Mouse (Mus musculus): ENCODE data around the gene Rnf43. TPM values are rescaled to one million over a fixed set of nuclear protein-coding genes. Genes with fewer than 3 reads are reported as not detected.
A peak's percentile ranks its signal among the peaks of the same experiment; 100 is the strongest.

Gene Rnf43
- polyA plus RNA-seq, 1 experiment, result 1.4 TPM

DNA sequence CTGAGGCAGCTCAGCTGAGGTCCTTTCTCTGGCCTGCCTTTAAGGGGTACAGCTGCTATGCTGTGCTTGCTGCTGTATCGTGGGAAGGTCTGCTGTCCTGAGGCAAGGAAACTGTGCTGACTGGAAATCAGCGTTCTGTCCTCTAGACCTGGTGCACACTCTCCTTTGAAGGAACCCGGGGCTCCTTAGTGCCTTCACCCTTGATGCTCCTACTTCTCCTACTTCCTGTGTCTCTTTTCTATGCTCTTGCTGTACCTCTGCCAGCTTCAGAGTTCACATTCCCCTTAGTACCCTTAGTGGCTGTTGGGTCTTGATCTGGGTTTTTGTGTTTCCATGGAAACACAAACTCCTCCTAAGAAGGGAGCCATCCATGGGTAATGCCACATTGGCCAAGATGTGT is 81.2 kb downstream of the Rnf43 start:
- DNase-seq (ENCODE audit: extremely low spot score in 1 of 2, low spot score in 1 of 2), result no peak

DNA sequence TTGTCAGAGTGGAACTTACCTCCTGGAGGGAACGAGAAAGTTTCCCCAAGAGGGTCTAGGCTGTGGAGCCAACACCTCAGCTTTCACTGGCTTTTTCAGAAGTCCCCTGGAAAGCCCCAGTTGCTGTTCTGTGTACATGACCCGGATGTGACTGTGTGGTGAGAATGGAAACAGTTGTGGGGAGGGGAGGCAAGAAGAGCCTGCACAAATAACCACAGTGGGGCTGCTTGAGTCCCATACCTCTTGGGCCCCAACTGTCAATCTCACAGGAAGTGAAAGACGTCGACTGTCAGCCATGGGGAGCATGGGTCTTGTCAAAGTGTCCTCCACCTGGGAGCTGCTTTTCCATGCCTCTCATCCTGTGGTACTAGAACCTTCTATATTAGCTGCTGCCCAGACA is 82.4 kb downstream of the Rnf43 start:
- DNase-seq (ENCODE audit: extremely low spot score in 1 of 2, low spot score in 1 of 2), result no peak

DNA sequence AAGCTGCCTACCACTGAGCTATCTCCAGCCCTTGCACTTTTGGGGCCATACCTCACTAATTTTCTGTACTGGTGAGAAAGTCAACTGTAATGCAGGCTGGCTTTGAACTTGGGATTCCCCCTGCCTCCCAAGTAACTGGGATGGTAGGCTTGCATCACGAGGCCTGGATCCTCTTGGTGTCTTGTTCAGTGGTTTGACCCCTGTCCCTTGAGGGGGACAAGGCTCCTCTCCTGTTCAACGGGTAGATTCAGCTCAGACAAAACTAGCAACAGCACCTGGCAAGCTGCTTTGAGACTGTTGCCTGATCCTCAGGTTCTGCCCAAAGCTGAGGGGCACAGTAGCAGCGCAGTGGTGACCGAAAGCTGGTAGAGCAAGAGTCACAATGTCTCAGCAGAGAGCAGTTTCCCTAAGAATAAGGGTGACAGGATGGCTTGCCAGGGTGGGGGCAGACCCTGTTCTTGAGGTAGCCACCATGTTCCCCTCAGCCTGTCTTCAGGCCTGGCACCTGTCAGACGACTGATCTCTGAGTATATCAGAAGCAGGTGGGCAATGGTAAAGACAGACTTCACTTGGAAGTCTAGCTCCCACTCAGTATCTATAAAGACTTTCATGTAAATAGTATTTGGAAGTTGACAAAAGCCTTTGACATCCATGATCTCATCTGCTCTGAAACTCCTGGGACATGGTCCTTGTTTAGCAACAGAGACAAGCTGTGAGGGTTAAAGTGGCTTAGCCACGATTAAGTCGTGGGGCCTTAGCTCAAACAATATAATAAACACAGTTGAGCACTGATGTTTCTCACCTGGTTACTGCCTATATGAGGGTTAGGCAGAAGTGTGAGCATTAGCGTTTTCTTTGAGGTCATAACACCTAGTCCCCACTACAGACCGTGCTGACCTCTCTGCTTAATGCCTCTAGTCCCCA is 83.4 kb downstream of the Rnf43 start:
- no peak for DNase-seq (ENCODE audit: extremely low spot score in 1 of 2, low spot score in 1 of 2)

DNA sequence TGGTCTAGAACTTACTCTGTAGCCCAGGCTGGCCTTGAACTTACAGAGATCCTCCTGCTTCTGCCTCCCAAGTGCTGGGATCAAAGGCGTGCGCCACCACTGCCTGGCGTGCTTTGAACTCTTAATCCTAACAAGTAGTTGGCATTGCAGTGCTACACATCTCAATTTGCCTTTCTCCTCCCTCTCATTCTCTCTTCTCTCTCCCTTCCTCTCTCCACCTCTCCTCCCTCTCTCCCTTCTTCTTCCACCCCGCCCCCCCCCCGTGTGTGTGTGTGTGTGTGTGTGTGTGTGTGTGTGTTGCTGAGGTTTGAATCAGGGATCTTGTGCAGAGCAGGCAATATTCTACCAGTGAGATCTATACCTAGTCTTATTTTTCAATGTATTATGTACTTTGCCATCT is 84.8 kb downstream of the Rnf43 start:
- DNase-seq (ENCODE audit: extremely low spot score in 1 of 2, low spot score in 1 of 2), result no peak

DNA sequence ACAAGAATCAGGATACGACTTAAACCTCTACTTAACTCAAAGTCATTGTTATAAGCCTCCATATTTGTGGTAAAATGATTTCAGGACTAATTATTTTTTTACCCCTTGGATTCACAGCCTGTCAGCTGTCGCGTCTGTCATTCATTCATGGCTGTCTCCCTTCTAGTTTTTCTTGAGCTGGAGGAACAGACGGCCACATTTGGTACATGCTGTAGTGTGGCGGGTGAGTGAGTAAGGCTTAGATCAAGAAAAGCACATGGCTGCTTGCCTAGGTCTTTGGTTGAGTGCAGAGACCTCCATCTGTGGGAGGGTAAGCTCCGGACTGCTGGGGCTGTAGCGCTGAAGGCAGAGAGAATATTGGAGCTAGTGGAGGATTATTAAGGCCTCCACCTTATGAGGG is 85.2 kb downstream of the Rnf43 start:
- no peak for DNase-seq (ENCODE audit: extremely low spot score in 1 of 2, low spot score in 1 of 2)

DNA sequence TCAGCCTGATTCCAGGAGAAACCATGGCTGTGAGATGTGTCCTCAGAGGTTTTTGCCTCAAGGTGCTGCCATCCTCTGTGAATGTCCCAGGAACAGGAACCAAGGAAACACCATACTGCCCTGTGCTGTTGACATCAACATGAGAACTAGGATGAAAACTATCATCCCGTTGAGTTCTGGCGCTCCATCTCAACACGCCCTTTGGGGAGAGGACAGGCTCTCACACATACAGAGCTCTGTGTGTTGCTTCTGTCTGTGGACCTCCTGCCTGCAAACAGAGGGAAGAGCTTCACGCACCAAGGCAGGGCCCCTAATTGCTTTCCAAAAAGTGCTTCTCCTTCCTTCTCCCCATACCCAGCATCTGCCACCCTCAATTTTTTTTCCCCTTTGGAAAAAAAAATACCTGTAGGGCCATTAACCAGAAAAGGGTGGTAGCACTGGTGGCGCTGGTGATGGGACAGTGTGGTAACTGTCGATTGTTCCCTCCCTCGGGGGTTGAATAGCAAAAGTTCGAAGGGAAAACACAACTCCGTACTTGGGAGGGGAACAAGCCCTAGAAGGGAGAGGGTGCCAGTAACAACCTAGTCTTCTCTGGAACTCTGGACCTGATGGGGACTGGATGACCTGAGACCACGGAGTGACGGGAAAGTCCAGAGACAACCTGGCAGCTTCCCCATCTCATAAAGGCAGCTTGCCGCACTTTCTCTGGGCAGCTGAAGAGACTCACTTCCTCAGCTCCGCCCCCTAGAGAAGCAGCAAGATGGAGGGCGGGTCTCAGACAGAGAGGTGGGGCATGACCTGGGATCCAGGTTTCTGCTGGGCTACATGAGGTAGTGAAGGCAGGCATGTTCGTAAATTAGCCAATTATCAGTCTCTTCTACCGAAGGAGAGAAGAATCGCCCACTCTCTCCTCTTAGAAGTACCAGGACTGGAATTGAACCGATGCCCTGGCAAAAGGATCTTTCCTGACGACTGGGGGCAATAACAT is 85.9 kb downstream of the Rnf43 start:
- no peak for DNase-seq (ENCODE audit: extremely low spot score in 1 of 2, low spot score in 1 of 2)

DNA sequence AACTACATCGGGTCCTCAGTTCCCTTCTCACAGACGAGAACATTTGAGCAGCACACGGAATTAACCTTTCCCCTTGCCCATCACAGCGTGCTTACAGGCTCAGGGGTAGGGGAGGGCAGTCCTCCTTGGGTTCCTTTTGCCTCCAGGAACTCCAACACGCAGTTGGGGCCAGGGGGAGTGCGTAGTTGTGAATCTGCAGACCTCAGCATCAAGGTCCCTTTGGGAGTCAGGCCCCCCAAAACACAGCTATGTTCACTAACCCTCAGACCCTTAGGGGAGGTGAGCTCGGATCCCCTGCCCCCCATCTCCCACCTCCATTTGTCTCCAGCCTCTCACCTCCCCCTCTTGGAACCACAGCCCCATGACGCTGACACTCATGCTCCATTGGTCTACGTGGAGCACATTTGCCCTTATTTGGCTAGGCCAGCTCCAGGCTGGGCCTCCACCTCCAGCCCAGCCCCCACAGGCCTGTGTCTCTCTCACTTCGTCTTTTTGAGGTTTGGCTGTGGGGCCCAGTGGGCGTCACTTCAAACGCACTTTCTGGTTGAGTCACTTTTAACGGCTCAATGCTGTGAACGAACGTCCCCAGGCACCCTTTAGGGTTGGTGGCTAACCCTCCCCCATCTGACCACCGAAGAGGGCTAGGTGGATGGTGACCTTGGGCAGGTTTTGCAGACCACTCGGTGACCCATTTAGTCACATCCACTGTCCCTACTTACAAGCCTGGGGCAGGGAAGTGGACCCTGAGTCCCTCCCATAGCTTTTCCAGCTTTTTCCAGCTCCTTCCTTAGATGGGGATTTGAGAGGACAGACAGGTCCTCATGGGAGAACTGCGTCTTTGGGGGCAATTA is 86.9 kb downstream of the Rnf43 start:
- peak in 1 of 2 experiments; percentile 42 for DNase-seq (ENCODE audit: extremely low spot score in 1 of 2, low spot score in 1 of 2)

DNA sequence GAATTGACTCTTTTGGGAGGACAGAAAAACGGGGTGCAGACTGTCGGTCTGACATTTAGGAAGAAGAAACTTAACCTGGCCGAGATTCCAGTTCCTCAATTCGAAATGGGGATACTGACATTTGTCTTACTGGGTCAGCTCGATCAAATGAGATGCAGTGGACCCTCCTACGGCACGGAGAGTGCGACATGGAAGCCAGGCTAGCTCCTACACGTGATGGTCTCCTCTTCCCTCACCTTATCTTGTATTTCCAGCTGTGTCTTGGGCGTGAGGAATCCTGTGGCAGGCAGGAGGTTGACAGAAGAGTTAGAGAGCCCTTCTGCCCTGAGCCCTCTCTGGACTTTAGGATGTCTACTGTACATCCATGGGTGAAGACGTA is 87.5 kb downstream of the Rnf43 start:
- DNase-seq (ENCODE audit: extremely low spot score in 1 of 2, low spot score in 1 of 2), result no peak

DNA sequence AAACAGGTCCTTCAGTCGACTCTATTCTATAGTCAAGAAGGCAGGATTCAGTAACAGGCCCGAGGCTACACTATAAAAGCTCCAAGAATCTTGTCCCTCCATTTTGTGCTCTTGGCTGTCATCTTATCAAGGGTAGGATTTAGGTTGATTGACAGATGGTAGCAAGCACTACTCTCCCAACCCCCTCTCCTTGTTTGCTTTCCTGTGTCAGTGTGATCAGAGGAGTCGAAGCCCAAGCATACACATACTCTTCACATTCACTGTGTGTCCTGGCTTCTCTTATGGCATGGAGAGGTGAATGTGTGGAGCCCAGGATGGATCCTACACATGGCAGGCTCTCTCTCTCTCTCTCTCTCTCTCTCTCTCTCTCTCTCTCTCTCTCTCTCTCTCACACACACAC is 88.0 kb downstream of the Rnf43 start:
- DNase-seq (ENCODE audit: extremely low spot score in 1 of 2, low spot score in 1 of 2), result no peak

DNA sequence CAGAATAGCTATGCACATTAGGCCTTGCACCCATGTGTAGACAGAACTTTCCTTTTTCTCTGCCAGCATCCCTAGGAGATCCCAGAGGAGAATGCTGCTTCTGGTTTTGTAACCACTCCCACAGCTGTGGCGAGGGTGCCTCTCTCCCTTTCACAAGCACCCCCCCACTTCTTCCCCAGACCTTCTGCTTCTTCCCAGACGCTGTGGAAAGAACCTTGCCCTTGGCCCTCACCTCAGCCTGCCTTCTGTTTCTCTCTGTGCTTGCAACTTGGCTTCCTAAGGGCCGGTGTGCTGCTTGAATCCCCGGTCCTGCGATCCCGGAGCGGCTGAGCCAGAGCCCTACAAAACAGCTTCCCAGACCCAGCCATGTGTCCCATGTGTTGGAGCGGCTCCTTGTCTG is 88.5 kb downstream of the Rnf43 start:
- DNase-seq (ENCODE audit: extremely low spot score in 1 of 2, low spot score in 1 of 2), result no peak

DNA sequence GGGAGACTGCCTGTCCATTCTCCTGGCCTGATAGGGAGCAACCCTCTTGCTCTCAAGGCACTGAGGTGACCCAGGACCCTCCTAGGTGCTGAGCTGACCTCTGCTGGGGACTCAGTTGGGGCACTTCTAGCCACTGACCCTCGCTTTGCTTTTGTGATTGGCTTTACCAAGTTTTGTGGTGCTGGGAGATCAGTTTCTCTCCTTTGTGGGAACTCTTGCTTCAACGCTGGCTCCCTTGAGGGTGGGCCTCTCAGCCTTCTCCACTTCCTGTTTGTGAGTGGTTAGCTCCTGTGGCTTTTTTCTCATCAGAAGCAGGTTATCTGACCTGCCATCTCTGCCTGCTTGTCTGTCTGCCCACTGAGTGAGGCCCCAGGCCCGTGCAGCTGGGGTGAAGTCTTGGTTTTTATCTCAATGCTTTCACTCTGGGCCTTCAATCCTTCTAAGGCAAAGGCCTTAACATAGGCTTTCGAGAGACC is 89.0 kb downstream of the Rnf43 start:
- no peak for DNase-seq (ENCODE audit: extremely low spot score in 1 of 2, low spot score in 1 of 2)

DNA sequence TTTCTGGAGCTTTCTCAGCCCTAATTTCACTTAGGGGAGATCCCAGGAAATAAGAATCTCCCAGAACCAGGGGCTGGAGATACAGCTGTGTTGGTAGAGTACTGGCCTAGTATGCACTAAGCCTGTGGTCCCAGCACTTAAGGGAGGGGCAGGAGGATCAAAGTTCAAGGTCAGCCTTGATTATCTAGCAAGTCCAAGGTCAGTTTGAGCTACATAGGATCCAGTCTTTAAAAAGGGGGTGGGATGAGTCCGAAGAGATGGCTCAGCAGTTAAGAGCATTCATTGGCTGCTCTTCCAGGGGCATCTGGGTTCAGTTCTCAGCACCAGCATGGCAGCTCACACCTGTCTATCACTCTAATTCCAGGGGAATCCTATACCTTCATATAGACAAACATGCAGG is 89.8 kb downstream of the Rnf43 start:
- DNase-seq (ENCODE audit: extremely low spot score in 1 of 2, low spot score in 1 of 2), result no peak

DNA sequence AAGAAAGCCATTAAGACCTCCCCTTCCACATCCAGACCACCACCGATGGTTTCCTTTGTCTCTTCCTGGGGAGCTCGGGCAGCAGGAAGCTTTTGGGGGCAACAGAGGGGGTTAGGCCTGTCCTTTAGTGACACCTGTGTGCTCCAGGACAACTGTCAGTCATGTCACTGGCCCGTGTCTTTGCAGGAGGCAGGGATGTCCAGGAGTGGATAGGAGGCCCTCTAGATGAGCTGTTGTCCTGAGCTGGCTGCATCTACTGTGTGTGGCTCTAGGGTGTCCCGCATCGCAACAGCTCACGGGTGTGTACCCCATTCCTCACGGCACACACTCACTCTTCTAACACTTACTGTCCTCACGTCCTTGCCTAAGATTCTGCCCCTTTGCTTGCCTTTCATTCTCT is 90.7 kb downstream of the Rnf43 start:
- DNase-seq (ENCODE audit: extremely low spot score in 1 of 2, low spot score in 1 of 2), result no peak

DNA sequence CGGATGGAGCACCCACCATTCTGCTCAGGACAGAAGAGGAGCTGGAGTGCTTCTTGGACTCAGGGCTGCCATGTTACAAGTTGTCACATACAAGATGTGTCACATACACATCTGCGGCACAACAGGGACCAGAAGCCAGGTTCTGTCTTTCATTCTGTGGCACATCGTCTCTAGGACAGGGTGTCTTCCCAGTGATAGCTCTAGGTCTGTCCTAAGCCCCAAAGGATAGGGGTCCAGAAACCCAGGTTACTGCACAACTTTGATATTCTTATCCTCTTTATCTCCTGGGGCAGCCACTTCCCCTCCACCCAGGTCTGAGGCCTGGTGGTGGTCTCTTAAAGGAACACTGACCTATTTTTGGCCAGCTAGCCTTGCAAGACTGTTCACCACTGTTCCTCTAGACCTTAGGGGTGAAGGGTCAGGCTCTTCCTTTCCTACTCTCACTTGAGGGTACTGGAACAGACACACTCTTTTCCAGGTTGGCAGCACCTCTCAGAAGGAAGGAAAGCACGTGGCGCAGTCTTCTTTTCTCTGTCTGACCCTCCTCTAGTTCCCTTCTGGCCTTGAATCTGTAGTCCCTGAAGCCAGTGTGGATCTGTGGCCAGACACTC is 91.5 kb downstream of the Rnf43 start:
- DNase-seq (ENCODE audit: extremely low spot score in 1 of 2, low spot score in 1 of 2), result no peak

DNA sequence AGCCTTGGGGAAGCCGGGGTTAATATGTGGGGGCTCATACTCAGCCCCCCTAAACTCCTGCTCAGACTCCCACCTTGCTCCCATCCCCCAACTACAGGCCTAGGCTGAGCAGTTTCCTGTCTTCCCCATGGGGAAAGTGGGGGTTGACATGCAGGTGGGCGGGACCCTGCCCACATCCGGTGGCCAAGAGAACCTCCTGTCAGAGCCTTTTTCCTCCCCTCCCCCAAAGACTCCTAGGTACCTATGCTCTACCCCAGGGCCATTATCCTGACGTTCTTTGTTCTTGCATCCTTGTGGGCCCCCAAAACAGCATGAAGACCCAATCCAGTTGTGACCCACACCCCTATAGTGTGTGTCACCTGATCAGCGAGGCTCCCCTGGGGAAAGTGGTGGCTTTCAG is 92.1 kb downstream of the Rnf43 start:
- no peak for DNase-seq (ENCODE audit: extremely low spot score in 1 of 2, low spot score in 1 of 2)

DNA sequence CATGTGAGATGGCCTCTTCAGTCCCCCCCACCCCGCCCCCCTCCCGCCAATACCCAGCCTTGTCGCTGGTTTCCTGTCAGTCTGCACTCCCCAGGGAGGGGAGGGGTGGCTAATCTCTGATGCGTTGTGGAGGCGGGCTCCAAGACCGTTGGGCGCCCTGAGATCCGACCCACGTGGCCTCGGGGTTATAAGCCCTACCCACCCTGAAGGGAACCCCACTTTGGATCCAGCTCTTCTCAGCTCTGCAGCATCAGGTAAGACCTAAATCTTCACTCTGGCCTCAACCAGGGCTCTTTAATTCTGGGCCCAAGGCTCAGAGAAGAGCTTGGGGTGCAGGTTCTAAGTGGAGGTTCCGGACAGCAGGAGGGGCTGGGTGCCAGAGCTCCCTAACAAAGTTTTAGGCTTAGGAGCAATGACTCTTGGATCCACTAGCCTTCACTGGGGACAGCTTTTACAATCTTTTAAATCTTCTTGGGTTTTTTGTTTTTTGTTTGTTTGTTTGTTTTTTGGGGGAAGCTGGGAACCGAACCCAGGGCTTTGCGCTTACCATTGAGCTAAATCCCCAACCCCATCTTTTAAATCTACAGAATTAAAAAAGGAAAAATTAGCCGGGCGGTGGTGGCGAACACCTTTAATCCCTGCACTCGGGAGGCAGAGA is 93.0 kb downstream of the Rnf43 start:
- DNase-seq (ENCODE audit: extremely low spot score in 1 of 2, low spot score in 1 of 2), result no peak

DNA sequence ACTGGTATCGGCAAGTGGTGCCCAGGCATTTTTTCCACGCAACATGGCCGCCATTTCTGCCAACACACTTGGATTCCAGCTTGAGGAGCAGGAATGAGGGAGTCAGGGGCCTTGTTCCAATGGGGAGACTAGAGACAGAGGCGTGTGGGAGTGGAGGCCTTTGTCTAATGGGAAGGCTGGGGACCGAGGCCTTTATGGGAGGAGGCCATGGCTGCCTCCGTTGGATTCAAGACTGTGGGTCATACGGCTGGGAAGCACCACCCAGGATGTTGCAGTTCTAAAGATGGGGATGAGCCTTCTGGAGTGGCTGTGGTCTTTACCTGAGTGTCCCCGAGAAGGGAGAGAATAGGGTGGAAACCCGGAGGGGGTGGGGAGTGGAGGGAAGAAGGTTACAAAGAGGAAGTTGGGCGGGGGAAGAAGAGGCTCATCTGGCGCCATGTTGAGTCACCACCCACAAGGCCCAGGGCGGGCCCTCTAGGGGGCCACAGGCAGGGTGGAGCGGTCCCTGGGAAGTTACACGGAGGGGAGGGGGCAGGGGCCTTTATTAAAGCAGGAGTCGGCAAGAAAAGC is 93.8 kb downstream of the Rnf43 start:
- DNase-seq (ENCODE audit: extremely low spot score in 1 of 2, low spot score in 1 of 2), result no peak

DNA sequence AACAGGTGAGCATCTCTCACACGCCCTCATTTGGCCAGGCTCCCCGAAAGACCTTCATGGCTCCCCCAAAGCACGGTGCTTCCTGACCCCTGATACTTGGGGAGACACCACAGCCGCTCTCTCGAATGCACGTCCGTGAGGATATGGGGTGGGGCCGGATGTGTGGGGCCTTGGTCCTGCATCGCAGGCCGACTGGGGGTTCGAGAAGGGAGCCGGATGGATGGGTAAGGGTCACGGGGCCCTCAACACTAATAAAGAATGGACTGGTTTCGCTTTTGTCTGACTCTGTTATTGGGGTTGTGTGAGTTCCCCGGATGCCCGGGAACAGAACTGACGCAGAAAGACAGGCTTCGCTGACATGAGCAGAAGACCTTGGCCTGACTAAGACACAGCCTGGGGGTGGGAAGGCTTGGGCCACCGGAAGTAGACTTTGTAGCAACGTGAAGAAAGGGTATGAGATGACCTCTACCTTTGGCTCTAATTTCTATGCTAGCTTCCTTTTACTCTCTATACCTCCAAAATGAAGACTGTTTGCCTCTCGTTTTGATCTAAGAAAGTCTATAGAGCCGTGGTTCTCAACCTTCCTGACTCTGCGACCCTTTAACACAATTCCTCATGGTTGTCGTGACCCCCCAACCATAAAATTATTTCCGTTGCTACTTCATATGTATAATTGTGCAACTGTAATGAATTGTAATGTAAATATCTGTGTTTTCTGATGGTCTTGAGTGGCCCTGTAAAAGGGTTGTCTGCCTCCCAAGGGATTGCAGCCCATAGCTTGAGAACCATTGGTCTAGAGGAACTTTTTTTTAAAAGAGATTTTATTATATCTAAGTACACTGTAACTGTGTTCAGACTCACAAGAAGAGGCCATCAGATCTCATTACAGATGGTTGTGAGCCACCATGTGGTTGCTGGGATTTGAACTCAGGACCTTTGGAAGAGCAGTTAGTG is 94.8 kb downstream of the Rnf43 start:
- no peak for DNase-seq (ENCODE audit: extremely low spot score in 1 of 2, low spot score in 1 of 2)
